Mouse (Mus musculus) ES-Bruce4 (cell line): Measurements from ENCODE around the gene Ddrgk1. TPM values are rescaled to one million over a fixed set of nuclear protein-coding genes. Genes with fewer than 3 reads are reported as not detected.

Experiments
- H3K27ac ChIP-seq: 2 replicates; pipeline ENCODE4 v1.5.1; 2012; ENCODE audit warnings: low read length, inconsistent platforms; ENCODE audit not compliant: insufficient read depth
- H3K27me3 ChIP-seq: 2 replicates; pipeline ENCODE4 v1.6.1; 2012; ENCODE audit warnings: mild to moderate bottlenecking, low read length, inconsistent platforms; ENCODE audit not compliant: control insufficient read depth, poor library complexity, insufficient read depth, severe bottlenecking
- H3K36me3 ChIP-seq: 2 replicates; pipeline ENCODE4 v1.6.1; 2012; ENCODE audit warnings: inconsistent platforms, mild to moderate bottlenecking, low read length, moderate library complexity; ENCODE audit not compliant: control insufficient read depth, poor library complexity, insufficient read depth, severe bottlenecking
- H3K4me1 ChIP-seq: one replicate; pipeline ENCODE4 v1.8.1; 2011; ENCODE audit warnings: low read length; ENCODE audit not compliant: control insufficient read depth, insufficient read depth
- H3K4me3 ChIP-seq: 2 replicates; pipeline ENCODE4 v1.5.1; 2011; ENCODE audit warnings: low read depth, mild to moderate bottlenecking, low read length
- H3K9ac ChIP-seq: 2 replicates; pipeline ENCODE4 v1.6.1; 2012; ENCODE audit warnings: low read depth, mild to moderate bottlenecking, inconsistent platforms; ENCODE audit not compliant: poor library complexity, severe bottlenecking
- H3K9me3 ChIP-seq: replicated peaks from 2 replicates; pipeline ENCODE4 v1.6.1; 2012; ENCODE audit warnings: mild to moderate bottlenecking, low read length, inconsistent platforms; ENCODE audit not compliant: control insufficient read depth, poor library complexity, insufficient read depth, severe bottlenecking
- CTCF ChIP-seq: IDR thresholded peaks from one replicate; pipeline ENCODE4 v1.8.1; 2011; ENCODE audit warnings: low read depth, low read length
- EP300 ChIP-seq: IDR thresholded peaks from 2 replicates; pipeline ENCODE4 v1.6.1; 2011; ENCODE audit warnings: low read depth, low read length; ENCODE audit not compliant: insufficient read depth
- POLR2A ChIP-seq: IDR thresholded peaks from one replicate; pipeline ENCODE4 v1.8.1; 2011; ENCODE audit warnings: low read length; ENCODE audit not compliant: insufficient read depth
- polyA plus RNA-seq: library from polyadenylated mRNA; stranded (reverse); fragments of >200 nt; gene quantifications from 2 replicates; pipeline ENCODE4 v1.2.4, GENCODE M21; 2011; ENCODE audit warnings: low read depth; ENCODE audit not compliant: missing spikeins, insufficient read depth, insufficient read length

The Ddrgk1 gene
- polyA plus RNA-seq, 1 experiment = 39.3 TPM

- H3K4me1 ChIP-seq = no peaks in the 10 kb centered on the region
- TF ChIP-seq CTCF (no peak), POLR2A (no peak), EP300 (no peak)
- no peak overlapping the region for H3K4me3 ChIP-seq
- no peaks in the 10 kb centered on the region for H3K27me3 ChIP-seq
- no peak overlapping the region for H3K27ac ChIP-seq
- no peaks in the 10 kb centered on the region for H3K36me3 ChIP-seq
- H3K9ac ChIP-seq = no peak overlapping the region
- no peaks in the 10 kb centered on the region for H3K9me3 ChIP-seq
These were observed 19.3 kb downstream of the Ddrgk1 start for GRCm38 (mm10) chr2:130645198-130645597.

DNA sequence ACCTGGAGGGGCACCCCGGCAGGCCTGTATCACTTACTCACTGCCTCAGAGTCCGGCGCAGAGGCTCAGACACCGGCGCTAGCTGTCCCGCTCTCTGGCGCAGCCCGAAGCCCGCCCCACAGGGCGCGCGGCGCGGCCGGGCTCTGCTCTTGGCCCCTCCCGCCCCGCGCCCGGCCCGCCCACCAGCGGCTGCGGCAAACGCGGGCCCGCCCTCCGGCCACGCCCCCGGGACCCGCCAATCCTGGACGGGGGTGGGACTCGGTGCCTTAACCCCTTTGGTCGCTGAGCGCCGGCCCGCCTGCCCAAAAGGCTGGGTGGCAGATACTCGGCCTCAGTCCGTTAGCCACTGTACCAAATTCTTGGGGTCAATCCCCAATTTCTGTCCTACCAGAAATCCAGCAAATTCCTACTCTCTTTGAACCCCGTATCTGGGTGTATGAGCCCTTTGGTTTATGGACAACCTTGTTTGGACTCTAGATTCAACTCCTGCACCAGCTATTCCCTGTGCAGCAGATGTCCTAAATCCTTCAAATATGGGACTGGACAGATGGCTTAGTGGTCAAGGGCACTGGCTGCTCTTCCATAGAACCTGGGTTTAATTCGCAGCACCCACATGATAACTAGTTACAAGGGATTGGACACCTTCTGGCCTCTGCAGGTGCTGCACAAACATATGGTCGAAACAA is 21.6 kb downstream of the Ddrgk1 start, which contains the start of gene Lzts3:
TSS of gene Lzts3 (minus strand) at position 120 of the 686 bp plus-strand sequence.
- Histone ChIP-seq H3K9ac (peak within 1 kb of the TSS; percentile 65), H3K27ac (no peak within 1 kb of the TSS), H3K27me3 (no peaks in the 10 kb centered on the region), H3K4me1 (no peaks in the 10 kb centered on the region), H3K4me3 (peak within 1 kb of the TSS; percentile 86), H3K9me3 (no peaks in the 10 kb centered on the region), H3K36me3 (no peaks in the 10 kb centered on the region)
- TF ChIP-seq POLR2A = no peak
- TF ChIP-seq EP300 = no peak
- TF ChIP-seq CTCF = no peak

GRCm38 (mm10) chr2:130642197-130642660 is 22.2 kb downstream of the Ddrgk1 start:
- H3K9ac ChIP-seq = peak overlapping the region; percentile 65
- TF ChIP-seq EP300 = no peak
- no peak for TF ChIP-seq POLR2A
- TF ChIP-seq CTCF = no peak
- no peak overlapping the region for H3K27ac ChIP-seq
- H3K9me3 ChIP-seq = no peaks in the 10 kb centered on the region
- H3K4me1 ChIP-seq = no peaks in the 10 kb centered on the region
- H3K4me3 ChIP-seq = peak overlapping the region; percentile 86
- no peaks in the 10 kb centered on the region for H3K36me3 ChIP-seq
- H3K27me3 ChIP-seq = no peaks in the 10 kb centered on the region

- Histone ChIP-seq H3K27me3 (no peaks in the 10 kb centered on the region), H3K4me1 (no peaks in the 10 kb centered on the region), H3K9me3 (no peaks in the 10 kb centered on the region), H3K27ac (no peak overlapping the region), H3K36me3 (no peaks in the 10 kb centered on the region), H3K4me3 (no peak overlapping the region), H3K9ac (0 out of 2 replicates have a peak overlapping the region, but pooled peaks have one; percentile 65)
- TF ChIP-seq EP300 = no peak
- TF ChIP-seq POLR2A = no peak
- TF ChIP-seq CTCF = no peak
These were observed 23.0 kb downstream of the Ddrgk1 start for GRCm38 (mm10) chr2:130641351-130642025.

GRCm38 (mm10) chr2:130639276-130639675 is 25.2 kb downstream of the Ddrgk1 start:
- Histone ChIP-seq H3K36me3 (no peaks in the 10 kb centered on the region), H3K27ac (no peak overlapping the region), H3K9ac (no peak overlapping the region), H3K9me3 (no peaks in the 10 kb centered on the region), H3K27me3 (no peaks in the 10 kb centered on the region), H3K4me3 (no peak overlapping the region), H3K4me1 (no peaks in the 10 kb centered on the region)
- TF ChIP-seq CTCF (no peak), EP300 (no peak), POLR2A (no peak)

GRCm38 (mm10) chr2:130638101-130638611 is 26.3 kb downstream of the Ddrgk1 start:
- Histone ChIP-seq H3K9ac (peak overlapping the region; percentile 66), H3K4me1 (peaks cover 6% of the 10 kb centered on the region), H3K4me3 (peak overlapping the region; percentile 32), H3K27ac (no peak overlapping the region), H3K9me3 (no peaks in the 10 kb centered on the region), H3K36me3 (no peaks in the 10 kb centered on the region), H3K27me3 (no peaks in the 10 kb centered on the region)
- TF ChIP-seq CTCF (no peak), POLR2A (no peak), EP300 (no peak)
